Mouse (Mus musculus) ovary, adult 18-20 months (tissue): ENCODE measurements at regions not wholly inside any gene's neighbourhood (a gene's known extent, or its start where the extent isn't known, plus 50 kb on each side); places are given as distances from the start of the nearest gene placed in this dataset.
"Not testable (repeated sequence)": the region's sequence is repeated elsewhere in the genome, so short reads cannot be mapped to it uniquely, and the experiment has no call there.

ENCODE experiments used
- DNase-seq: peaks from one replicate; pipeline ENCODE4 v3.0.0; 2022; ENCODE audit warnings: low spot score, mixed read lengths

DNA sequence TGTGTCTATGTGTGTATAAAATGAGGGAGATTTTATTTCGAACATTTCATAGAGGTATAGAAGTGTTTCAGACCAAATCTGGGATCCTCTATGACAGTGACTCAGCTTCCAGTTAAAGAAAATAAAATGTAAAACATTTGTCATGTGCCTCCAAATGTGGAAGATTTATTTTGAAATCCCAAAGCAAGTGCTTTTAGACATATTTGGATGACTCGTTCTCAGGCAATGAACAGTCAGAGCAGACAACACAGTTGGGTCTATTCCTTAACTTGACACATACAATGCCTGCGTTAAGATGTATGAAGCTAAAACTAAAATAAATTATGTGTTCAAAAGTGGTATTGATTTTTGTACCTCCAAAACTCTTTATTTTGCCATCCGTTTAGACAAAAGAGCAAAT, 830.4 kb upstream of the Grm7 start:
- DNase-seq, result no peak

DNA sequence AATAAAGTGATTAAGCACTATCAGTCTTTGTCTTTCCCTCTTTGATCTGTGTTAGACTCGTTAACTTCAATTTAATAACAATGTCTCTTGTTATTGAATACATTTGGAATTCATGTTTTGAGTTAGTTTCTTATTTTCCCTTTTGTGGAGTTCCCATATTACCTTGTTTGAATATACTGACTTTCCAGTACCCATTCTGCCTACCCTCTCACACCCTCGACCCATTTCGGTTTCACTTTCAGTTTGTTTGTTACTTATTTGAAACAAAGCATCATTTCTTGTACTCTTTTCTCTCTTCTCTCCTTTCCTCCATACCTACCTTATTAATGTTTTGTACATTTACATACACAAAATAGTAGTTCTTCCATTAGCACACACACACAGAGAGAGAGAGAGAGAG, 797.1 kb upstream of the Grm7 start:
- no peak for DNase-seq

DNA sequence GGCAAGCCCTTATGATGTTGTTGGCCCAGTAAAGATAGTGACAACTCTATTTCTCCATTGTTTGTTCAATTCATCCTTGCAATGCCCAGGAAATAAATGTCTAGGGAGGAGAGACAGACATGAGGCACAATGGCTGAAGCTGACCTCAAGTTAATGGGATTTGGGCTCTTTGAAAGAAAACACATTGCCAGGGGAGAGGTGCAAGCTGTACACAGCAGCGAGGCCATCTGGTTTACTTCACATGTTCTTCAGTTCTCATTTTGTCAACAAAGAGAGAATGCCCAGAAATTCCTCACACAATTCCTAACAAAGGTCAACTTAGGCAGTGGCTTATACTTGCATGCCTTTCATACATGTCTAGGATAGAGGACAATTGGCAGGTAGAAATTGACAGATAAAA, 789.6 kb upstream of the Grm7 start:
- DNase-seq, result no peak

DNA sequence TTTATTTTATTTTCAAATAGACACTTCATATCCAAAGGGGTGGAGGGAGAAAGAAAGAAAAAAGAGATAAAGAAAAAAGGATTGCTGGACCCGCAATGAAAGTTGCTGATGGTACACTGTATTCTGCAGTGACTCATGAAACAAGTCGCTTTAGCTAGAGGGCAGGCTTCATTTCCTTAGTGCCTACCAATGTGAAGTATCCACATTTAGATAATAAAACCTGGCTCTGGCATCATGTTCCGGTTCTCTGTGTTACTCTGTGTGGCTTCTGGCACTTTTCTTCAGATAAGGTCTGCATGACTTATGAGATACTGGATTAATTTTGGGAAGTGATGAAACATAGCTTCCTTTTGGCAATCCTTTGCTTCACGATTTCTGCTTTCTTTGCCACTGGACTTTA, 782.0 kb upstream of the Grm7 start:
- DNase-seq, result no peak

DNA sequence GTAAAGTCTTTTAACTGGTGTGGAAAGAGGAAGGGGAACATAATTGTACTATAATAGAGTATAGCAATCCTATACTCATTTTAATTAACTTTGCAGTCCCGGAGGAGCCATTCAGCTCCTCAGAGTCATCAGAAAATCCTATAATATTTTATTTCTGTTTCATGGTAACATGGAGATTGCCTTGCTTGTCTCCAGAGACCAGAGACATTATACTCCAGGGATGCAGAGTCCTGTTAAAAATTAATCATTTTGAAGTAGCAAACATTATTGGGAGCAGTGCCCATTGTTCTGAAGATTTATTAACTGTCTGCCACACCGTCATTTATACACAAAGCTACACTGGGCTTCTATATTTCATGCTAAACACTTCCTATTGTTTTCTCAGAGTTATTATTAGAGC, 771.2 kb upstream of the Grm7 start:
- no peak for DNase-seq

DNA sequence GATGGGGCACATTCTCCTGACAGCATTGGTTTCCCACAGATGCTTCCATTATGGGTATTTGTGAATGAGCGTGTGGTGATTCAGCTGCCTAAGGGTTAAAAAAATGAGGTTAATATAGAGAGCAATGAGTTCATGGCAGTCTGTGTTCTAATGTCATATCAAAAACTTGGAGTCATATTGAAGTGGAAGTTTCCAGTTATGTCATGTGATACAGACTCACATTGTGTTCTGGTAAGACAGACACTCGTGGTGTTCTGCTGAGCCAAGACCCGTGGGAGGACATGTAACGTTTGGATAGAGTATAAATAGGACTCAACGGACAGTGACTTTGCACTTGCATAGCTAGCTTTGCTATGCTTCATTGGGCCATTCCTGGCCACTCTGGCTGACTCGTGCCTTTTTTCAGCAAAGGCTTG, 770.7 kb upstream of the Grm7 start:
- peak; percentile 2 for DNase-seq

DNA sequence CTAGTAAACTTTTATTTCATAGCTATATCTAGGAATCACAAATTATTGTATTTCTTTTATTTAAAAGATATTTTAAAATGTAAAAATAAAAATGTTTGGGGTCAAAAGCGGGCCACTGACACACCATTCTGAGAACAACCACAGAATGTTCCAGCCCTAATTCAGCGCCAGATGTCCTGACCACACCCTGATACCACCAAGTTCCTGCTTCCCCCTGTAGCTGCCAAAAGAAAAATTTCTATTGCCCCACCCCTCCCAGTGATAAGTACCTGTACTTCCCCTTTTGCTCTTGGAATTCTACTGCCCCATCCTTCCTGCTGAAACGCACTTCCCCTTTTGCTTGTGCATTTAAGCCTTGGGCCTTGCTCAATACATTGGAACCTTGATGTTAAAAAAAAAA, 769.8 kb upstream of the Grm7 start:
- not testable (repeated sequence) for DNase-seq

DNA sequence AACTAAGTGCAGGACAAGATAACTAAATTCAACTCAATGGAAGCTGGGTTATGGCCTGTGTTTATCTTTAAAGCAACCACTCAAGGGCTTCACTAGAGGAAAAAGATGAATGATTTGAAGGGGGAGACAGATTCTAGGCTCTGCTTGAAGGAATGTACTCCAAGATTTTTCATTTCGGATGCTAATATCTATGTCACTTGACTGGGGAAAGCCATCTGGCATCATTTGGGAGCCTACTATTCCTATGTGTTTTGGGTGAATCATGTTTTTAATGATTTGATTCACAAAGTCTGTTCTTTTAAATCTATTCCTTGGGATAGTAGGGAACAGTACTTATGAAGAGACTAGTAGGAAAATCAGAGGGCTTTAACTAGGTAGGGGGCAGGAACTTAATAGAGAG, 766.2 kb upstream of the Grm7 start:
- no peak for DNase-seq

DNA sequence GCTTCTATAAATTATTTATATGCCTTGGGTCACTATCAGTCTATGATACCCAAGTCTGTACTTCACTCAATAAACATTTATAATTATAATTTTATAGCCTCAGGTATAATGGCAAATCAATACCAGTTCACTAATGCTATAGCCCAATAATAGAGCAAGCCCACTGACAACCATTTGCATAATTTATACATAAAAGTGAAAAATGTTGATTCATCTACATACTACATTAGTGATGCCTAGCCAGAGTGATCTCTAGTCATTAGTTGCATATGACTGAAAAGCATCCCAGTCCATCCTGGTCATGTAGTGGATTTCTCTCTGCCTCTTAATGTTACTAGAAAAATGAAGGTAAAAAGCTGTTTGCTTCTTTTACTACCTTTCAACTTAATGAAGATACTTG, 721.6 kb upstream of the Grm7 start:
- DNase-seq, result no peak

DNA sequence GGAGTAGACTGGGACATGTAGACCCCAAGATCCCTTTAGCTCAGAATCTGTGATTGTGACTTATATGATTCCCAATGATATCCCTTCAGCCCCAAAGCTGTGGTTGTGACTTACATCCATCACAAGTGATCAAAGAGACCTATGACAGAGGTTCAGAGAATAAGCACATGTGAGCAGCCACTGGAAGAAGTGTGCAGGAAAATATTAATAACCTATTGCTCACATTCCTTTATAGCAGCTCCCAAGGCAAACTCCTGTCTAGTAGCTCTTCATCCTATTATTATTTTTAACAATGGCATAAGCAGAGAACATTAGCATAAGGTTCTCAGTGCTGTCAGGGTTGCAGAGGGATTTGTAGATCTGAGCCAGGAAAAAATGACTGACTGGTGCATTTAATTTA, 696.9 kb upstream of the Grm7 start:
- DNase-seq, result no peak

DNA sequence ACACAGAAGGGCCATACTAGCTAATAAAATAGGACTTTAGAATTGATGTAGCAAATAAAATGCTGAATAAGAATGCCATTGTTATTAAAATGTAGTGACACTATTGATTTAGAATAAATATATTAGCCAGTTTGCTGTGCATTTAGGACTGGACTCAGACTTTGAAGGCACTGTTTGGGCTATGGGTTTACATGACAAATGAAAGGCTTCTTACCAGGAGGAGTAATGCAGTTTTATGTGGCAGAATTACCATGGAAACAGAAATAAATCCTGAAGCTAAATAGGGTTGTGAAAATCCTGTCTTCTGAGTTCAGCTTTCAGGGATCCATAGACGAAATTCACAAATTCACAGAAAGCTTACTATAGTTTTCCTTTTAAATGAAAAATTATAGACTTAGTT, 696.5 kb upstream of the Grm7 start:
- no peak for DNase-seq

DNA sequence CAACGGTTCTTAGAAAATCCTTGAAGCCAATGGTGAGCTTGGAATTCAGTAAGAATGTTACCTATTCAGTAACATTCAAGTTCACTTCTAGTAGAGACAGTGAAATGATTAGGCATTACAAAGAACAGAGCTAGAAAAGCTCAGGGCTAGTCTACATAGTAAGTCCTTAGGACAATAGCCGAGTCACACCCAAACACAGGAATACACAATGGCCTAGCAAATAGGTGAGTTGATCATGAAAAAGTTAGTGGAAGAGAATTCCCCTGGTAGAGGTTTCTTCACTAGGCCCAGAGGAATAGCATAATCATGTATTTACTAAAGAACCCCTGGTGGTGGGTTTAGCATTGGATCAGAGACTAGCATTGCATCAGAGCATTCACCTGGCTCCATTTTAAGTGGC, 687.5 kb upstream of the Grm7 start:
- not testable (repeated sequence) for DNase-seq
